Mouse (Mus musculus) spleen, adult 18-20 months (tissue): Measurements from ENCODE around the gene Prss57.

Experiments
- DNase-seq, 2 experiments: peaks; one replicate each; pipeline ENCODE4 v3.0.0; 2022; ENCODE audit warnings: mixed read lengths in 2 of 2

Gene Prss57

DNA sequence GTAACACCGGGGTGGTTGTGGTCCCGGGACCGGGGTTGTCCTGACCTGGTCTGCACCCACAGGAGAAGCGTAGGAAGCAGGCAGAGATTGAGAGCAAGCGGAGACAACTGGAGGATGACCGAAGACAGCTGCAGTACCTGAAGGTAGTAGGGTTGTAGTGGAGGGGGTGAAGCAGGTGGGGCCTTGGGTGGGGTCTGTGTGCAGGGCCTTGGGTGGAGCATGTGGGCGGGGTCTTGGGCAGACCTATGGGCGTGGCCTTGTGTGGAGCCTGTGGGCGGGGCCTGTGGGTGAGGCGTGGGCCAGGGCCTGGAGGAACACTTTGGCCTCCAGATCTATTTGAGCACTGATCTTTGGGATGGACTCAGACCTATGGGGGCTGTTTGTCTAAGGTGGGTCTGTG, 16.2 kb upstream of the Prss57 start:
- DNase-seq: no peak

DNA sequence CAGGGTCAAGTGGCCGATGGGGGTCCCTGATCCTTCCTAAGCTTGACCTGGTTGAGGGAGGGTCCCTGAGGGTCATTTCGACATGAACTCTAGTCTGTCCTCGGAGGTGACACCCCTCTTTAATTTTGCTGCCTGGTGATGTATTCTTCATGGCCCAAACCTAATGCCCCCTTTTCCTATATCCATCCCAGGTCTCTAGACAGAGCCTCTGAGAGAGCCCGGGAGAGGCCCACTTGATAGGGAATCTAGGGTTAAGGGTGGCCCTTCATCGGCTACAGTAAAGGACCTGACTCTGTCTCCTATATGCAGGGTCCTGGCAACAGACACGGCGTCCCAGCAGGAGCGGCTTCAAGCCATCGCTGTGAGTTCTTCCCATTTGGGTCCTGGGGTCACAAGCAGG, 15.6 kb upstream of the Prss57 start:
- no peak for DNase-seq

DNA sequence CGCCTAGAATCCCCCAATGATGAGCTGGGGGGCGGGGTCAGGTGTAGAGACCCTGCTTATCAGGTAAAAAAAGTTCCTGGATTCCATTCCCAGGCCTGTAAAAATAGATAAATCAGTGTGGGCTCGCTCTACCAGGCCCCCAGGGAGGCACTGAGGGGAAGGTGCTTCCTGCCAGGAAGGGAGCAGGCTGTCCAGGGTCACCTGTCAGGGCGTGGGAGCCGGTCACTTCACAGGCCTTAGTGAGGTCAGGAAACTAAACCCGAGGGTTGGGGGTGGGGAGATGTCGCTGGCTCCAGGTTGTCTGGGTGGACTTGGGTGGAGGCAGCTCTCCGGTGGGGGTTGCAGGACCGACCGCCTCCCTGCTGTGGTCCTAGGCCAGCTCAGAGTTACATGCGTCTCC, 14.9 kb upstream of the Prss57 start:
- DNase-seq: no peak

DNA sequence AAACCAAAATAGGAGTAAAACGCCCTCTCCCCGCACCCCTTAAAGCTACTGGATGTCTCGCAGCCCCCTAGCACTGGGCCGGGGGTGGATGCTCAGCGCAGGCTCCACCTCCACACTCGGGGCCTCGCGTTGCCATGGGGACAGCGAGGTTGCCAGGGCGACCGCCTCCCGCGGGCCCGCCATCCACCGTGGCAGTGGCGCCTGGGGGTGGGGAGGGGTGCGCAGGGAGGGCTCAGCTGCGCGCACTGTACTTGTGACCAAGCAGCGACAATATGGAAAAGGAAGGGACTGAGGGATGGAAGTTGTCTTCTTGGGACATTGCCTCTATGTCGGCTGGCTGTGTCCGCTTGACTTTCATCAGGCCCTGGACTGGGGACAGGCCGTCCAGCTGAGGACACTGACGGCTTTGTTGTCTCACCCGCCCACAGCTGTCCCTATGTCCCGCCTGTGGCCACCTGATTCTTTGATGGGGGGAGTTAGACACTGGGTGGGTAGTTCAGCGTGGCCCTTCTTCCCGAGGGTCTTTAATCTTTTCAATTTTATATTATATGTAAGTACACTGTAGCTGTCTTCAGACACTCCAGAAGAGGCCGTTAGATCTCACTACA, 13.1 kb upstream of the Prss57 start:
- DNase-seq: no peak

DNA sequence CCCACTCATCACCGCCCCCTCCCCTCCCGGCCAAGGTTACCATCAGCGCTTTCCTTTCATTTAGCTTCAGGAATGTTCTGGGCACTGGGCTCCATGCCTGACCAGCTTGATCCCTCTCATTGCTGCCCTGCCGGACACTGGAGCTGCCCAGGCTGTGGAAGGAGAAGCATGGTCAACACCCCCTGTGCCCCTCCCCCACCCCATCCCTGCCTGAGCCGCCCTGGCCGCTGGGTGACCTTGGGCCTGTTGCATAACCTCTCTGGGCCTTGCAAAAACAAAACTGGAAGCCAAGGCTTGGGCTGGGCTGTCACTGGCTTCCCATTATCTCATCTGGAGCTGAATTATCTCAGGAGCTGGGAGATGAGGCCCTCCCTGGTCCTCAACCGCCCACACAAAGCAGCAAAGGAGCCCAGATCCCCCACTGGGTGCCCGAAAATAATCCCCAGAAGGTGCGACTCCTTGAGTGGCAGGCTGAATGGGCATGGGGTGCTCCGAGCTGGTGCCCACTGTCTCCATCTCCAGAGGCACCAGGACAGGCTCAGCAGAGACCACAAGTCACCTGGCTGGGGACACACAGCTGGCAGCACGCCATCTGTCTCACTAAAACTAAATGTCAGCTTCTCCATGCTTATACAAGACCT, 11.7 kb upstream of the Prss57 start:
- no peak for DNase-seq

DNA sequence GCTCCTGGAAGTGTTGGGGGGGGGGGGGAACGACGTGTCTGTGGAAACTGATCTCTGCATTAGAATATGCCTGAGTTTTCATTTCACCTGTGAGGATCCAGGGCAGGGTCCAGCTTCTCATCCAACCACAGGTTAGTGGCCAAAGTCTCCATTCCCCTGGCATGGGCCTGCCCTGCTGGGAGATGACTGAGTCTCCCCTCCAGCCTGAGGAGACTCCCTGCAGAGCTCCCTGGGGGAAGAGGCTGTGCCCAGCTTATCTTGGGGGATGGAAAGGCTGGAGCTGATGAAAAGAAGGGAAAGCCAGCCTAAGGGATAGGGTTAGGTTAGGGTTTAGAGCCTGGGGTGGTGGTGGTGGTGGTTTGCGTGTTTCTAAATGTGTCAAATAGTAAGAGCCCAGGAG, 11.1 kb upstream of the Prss57 start:
- no peak for DNase-seq

DNA sequence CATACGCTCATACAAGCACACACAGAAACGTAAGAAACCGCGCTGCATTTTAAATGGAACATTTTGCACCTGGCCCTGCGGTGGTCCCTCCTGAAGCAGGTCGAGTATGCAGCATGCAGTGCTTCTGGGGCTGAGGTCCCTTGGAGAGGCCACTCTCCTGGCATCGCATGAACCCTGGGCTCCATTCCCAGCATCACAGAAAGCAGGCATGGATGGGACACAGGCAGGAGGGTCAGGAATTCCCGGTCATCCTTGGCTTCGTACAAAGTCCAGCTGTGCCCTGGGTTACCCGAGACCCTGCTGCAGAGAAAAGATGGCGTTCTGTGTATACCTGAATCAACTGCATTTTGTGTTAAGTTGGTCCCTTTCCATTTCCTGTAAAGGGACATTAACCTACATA, 9.7 kb upstream of the Prss57 start:
- no peak for DNase-seq

DNA sequence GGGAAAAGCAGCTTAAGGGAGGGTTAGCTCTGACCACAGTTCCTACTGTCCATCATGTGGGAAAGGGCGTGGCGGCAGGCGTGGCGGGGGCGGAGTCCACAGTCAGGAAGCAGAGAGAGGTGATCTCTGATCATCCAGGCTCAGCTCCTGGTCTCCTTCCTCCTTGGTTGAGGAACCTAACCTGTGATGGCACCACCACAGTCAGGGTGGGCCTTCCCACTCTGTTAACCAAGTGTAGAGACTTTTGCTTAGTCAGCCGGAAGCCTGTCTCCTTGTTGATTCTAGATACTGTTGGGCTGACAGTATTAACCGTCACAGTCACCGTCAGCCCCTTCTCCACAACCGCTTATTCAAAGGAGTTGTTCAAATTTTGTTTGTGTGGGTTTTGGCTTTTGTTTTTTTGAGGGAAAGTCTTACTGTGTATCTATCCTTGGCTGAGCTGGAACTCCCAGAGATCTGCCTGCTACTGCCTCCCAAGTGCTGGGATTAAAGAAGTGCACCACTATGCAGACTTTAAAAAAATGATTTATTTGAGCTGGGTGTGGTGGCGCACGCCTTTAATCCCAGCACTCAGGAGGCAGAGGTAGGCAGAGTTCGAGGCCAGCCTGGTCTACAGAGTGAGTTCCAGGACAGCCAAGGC, 7.6 kb upstream of the Prss57 start:
- peak; percentile 43 to 44 for DNase-seq

DNA sequence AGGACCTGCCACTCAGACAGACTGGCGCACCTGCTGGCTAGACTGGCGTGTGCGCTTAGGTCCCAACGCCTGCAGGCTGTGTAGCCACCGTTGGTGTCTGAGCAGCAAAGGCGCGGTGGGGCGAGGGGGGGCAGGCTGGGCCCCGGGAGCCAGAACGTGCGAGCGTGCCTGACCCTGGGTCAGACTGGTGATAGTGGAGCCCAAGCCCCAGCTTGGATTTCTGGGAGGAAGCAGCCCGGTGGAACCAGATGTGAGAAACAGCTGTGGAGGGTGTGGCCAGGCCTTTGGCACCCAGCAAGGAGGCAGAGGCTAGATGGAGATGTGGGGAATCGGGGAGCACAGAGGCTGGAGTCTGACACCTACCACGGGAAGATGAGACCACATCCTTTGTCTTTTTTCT, 6.6 kb upstream of the Prss57 start:
- no peak for DNase-seq

DNA sequence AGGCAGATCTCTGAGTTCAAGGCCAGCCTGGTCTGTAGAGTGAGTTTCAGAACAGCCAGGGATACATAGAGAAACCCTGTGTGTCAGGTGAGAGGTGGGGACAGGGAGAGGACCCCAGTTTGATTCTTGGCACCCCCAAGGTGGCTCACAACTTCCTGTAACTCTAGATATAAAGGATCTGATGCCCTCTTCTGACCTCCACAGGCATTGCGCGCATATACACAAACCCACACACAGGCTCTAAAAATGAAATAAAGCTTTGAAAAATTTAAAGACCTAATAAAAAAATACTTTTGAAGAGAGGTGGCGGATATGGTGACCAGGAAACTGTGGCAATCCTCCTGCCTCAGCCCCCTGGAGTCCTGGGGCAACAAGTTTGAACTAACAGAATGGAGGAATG, 5.1 kb upstream of the Prss57 start:
- DNase-seq: no peak

DNA sequence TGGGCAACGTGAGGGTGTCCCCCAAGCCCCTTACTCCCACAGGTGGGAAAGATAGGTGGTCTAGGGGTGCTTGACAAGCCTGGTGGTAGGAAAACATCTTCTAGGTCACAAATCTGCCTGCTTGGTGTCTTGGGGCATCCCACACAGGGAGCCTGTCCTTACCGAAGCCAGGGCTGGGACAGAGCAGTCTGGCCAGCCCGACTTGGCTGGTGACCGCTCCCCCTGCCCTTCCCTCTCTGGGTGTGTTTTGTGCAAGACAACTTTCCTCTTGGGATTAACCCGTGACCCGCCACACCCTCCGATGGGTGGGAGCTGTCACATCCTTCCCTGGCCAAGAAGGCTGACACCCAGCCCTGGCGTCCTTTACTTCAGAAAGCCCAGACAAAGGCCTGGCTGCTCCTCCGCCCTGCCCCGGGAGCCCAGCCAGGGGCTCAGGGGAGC, 3.8 kb upstream of the Prss57 start:
- no peak for DNase-seq

DNA sequence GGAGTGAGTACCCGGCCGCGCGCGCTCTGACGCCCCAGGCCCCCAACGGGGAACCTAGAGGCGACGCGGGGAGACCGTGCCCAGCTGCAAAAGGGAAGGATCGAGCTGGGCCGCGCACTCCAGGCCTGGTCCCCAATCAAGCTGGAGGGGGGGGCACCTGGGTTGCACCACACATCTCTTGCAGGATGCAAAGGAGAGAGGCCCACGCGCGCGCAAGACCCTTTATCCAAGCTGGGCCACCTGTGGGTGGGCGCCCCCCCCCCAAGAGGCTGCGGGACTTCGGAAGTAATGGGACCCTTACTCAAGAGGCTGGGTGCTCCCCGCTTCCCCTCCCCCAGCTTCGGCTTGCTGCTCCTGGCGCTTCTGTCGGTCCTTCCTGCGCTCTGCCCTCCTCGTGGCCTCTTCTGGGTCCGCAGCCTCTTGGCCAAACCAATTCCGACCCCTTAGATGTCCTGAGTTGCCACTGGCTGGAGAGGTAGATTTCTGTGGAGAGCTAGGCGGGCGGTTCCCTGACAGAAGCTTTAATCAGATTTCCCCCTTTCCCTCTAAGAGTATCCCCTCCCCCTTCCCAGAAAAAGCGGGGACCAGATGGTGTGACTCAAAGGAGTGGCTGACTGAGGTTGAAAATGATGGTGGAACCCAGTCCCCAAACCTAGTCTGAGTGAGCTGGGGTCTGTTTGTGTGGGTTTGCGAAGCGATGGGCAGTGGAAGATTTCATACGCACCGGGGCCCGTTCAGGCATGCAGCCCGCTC, 3.2 kb upstream of the Prss57 start:
- no peak for DNase-seq

DNA sequence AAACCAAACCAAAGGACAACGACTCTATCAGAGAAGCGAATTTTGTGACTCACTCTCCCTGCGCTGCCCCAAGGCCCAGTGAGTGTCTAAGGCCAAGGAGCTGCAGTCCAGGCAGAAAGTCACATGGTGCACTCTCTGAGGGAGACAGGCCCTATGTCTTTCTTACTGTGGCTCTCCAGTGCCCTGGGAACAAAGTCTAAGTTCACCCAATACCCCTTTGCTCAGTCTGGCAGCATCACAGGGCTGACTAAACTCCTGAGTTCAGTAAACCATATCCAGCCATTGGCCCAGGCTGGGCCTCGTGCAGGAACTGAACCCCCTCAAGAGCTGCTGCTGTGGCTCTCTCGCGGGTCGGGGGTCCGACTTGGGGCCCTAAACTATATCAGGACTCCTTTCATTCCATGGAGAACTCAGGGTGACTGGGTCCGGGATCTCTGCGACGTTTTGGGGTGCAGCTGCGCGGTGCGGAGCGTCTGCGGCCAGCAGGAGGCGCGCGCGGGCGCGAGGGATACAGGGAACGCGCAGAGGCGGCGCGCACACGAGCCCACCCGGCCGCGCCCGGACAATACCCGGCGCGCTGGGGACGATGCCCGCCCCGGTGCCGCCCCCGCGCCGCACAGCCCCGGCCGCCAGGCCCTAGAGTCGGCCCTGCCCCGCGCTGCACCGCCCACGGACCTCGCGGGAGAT, 2.4 kb upstream of the Prss57 start, which contains the start of gene Palm:
Palm (plus strand) TSS at position 522 of the 687 bp plus-strand sequence.
- peak; percentile 47 to 85 for DNase-seq

DNA sequence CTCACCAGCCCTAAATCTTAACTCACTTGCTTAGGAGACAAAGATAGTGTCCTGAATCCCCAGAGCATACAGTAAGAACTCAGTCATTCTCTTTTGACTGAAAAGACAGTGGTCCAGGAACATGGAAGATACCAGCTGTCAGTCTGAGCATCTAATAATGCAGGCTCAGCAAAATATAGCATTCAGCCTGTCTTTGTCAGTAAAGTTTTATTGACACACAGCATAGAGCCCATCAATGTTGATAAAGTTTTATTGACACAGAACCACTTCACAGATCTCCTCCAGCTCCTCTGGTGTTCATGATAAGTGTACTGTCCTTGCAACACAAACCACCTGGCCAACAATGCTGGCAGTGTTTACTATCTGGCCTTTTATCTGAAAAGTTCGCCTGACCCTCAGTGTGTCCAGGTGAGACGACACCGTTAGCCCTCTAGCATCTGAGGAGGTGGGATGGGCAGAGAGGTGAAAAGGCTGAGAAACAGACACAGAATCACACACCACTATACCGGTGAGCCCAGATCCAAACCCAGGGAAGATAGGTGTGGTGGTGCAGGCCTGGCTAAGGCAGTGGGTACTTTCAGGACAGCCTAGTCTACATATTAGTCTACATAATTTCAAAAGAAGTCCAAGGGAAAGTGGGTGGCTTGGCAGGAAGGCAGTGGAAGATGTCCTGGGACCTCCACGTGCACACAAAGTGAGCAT, 1.7 kb upstream of the Prss57 start:
- DNase-seq: no peak

DNA sequence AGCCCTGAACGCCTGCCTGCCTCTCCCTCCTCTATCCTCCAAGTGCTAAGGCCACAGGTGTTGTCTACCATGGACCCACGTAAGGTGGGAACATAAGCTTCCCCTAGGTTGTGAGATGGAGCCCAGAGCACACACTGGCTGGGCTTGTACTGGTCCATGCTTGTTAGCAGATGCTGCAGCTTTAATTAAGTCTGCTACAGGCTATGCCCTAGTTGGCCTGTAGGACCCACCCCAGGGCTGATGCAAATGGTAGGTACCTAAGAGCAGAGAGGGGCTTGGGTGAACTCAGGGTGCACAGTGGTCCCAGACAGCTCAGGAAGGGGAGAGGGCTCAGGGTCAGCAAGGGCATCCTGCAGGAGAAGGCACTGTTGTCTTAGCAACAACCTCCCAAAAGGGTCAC, 1.2 kb downstream of the Prss57 start:
- DNase-seq: no peak

DNA sequence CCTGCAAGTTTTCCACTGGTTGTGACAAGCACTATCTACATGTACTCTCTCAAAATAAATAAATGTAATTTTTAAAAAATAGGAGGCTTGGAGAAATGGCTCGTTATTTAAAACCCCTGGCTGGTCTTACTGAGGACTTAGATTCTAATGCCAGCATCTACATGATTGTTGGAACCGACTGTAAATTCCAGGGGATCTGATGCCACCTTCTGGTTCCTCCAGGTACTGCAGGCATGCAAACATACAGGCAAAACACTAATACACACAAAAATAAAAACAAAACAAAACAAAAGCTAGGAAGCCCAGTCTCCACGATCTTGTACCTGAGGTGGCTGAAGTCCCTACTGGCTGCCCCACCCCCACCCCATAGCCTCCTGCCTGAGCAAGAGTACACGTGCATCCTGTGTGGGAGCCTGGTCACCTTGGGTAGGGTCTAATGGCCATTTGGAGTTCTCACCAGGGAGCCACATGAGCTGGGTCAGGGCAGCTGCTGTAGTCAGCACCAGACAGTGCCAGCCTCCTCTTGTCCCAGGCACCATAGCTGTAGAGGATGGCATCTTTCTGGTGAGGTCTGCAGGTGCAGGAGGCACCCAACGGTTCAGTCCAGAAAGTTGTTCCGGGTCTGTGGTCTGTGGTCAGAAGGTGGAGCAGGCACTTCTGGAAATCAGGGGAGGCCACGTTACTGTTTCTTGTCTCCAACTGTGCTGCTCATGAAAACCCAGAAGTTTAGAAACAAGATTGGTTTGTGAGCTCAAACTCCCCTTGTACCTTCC, 2.2 kb downstream of the Prss57 start:
- peak; percentile 48 to 80 for DNase-seq

DNA sequence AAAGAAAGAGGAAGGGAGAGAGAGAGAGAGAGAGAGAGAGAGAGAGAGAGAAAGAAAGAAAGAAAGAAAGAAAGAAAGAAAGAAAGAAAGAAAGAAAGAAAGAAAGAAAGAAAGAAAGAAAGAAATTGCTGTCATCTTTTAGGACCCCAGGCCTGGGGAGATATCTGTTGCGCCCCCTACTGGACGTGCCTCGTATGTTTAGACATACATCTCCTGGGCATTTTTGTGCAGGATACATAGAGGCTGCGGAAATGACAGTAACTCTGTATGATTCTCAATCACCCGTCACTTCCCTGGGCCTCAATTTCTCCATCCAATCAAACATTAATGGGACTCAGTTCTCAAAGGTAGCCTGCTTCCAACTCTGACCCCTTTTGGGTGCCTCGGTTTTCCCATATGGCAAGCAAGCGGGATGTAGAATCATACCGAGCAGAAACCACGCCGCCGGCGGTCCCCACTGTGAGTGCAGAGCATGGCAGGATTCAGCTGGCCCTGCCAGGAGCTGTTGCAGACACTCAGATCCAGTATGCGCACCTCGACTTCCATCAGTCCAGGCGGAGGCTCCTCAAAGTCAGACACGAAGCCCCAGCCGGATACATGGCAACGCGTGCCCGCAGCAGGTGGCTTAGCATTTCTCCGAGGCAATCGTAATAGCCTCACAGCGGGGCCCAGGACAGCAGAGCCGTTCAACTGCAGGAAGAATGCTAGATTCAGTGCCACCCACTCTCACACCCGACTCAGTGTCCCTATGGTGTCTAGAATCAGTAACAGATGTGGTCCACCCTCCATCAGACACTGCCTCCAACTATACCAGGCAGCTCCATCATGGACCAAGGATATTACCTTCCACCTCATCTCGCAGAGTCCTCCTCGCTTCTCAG, 6.6 kb downstream of the Prss57 start:
- DNase-seq: peak in 1 of 2 experiments; percentile 51

DNA sequence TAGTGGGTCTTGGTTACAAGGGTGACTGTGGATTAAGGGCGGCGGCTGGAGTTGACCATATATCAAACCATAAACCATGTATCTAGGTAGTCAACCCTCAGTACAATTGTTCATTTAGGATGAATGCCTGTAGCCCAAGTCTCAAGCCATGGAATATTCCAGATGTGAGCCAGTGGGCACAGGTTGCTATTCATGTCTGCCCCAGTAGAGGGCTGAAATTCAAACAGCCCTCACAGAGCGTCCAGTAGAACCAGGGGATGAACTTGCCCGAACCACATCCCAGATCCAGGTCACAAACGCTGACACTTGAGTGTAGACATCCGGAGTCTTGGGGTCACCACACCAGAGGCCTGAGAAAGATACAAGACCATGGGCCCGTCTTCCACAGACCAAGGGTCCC, 7.7 kb downstream of the Prss57 start:
- no peak for DNase-seq

DNA sequence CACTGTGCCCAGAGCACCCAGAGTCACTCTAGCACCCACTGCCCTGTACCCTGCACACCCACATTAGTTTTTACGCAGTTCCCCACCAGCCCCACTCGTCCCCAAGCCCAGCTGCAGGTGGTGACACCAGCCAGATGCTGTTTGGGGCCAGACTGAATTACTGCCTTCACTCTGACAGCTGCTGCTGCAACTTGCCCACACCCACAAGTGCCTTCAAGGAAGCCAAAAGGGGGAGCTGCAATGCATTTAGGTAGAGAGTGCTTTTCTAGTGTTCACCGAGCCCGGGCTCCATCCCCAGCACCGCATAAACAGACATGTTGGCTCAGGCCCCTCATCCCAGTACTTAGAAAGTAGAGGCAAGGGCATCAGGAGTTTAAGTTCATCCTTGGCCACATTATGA, 8.8 kb downstream of the Prss57 start:
- no peak for DNase-seq

DNA sequence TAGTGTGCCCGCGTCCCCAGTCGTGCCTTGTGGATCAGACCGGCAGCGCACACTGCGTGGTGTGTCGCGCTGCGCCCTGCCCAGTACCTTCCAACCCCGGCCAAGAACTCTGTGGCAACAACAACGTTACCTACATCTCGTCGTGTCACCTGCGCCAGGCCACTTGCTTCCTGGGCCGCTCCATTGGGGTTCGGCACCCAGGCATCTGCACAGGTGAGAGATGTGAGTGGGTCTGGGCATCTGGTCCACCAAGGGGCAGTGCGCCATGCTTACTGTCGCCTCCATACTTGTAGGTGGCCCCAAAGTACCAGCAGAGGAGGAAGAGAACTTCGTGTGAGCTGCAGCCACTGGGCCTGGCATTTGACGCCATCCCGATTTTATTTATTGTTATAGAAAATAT, 9.6 kb downstream of the Prss57 start:
- no peak for DNase-seq

DNA sequence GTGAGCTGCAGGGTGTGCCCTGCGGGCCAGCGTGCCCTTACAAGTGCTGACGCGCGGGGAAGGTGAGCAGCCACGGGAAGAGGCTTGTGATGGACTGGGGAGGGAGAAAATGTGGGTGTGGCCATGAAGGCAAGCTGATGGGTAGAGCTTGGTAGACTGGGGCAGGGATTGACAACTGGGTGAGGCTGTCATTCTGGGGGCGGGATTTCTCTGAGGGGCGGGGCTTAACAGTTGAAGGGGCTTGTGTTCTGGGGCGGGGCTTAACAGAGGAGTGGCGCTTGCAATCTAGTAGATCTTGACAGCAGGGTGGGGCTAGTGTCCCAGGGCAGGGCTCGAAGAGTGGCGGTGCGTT, 10.1 kb downstream of the Prss57 start:
- DNase-seq: peak in 1 of 2 experiments; percentile 68
